In genomic region chr8:81639820-81640219, GRCm38 (mm10) we compare ENCODE assay signal across 30 mouse cellular contexts.
A peak's percentile ranks its signal among the peaks of the same experiment; 100 is the strongest.
DNase-seq lines count a peak whose midpoint lies in the region; ATAC-seq and TF ChIP-seq lines count a peak whose summit lies in the region.
"Had no signal": no experiment of that assay in that cellular context is flagged by ENCODE, and none has a peak within 500 bp of the region (broad histone marks: within the 10 kb centered on the region; RNA-seq: fewer than 3 reads in every experiment).

No protein-coding gene starts in this region.

- no peak overlapping the region for H3K4me3 ChIP-seq in embryonic facial prominence, embryonic 14.5 days (ENCODE audit: low read depth, low read length)
- no peak overlapping the region for H3K4me3 ChIP-seq in limb, embryonic 14.5 days (replicated peaks; ENCODE audit: low read length)
- H3K4me3 ChIP-seq in midbrain, embryonic 13.5 days (replicated peaks), result no peak overlapping the region
- H3K4me3 ChIP-seq: embryonic facial prominence, embryonic 13.5 days; forebrain, embryonic 10.5 days; forebrain, embryonic 13.5 days; gastrocnemius, adult 2 months; heart, embryonic 12.5 days; heart, embryonic 15.5 days; hindbrain, embryonic 10.5 days; hindbrain, embryonic 13.5 days had no signal

- H3K4me1 ChIP-seq in embryonic facial prominence, embryonic 14.5 days (ENCODE audit: control insufficient read depth, insufficient read depth, low read length), result no peaks in the 10 kb centered on the region
- H3K4me1 ChIP-seq in limb, embryonic 14.5 days (ENCODE audit: control insufficient read depth, insufficient read depth, low read length), result no peaks in the 10 kb centered on the region
- H3K4me1 ChIP-seq in midbrain, embryonic 13.5 days (replicated peaks), result no peaks in the 10 kb centered on the region
- H3K4me1 ChIP-seq: forebrain, embryonic 10.5 days; forebrain, embryonic 13.5 days; heart, embryonic 12.5 days; heart, embryonic 15.5 days; hindbrain, embryonic 10.5 days; hindbrain, embryonic 13.5 days had no signal

- no peak for ATAC-seq in embryonic facial prominence, embryonic 14.5 days (ENCODE audit: low read depth)
- no peak for ATAC-seq in limb, embryonic 14.5 days (ENCODE audit: low FRiP score, low read depth)
- ATAC-seq in megakaryocyte-erythroid progenitor cell, adult 5-6 weeks (replicated peaks; ENCODE audit: low FRiP score, low TSS enrichment, poor library complexity, severe bottlenecking), result no peak
- no peak for ATAC-seq in midbrain, embryonic 13.5 days
- ATAC-seq: CD4-positive, CD25-positive, alpha-beta regulatory T cell, adult 4 months; forebrain, embryonic 13.5 days; forebrain, embryonic 16.5 days; hindbrain, embryonic 16.5 days; inflammation-experienced regulatory T-cells, adult 6 months; intestine, embryonic 16.5 days had no signal

- TF ChIP-seq POLR2A in limb, embryonic 14.5 days (IDR thresholded peaks at IDR 0.05; ENCODE audit: borderline replicate concordance, extremely low read depth, insufficient read depth, insufficient read length), result no peak

- H3K9ac ChIP-seq in embryonic facial prominence, embryonic 14.5 days (ENCODE audit: low read depth, low read length), result no peak overlapping the region
- H3K9ac ChIP-seq in limb, embryonic 14.5 days (ENCODE audit: low read depth, low read length, severe bottlenecking), result no peak overlapping the region
- no peak overlapping the region for H3K9ac ChIP-seq in midbrain, embryonic 13.5 days (replicated peaks)
- H3K9ac ChIP-seq: embryonic facial prominence, embryonic 13.5 days; forebrain, embryonic 13.5 days; heart, embryonic 12.5 days; heart, embryonic 15.5 days; hindbrain, embryonic 13.5 days had no signal

- peak; percentile 54 for DNase-seq in embryo, embryonic 10.5 days (ENCODE audit: low spot score)
- DNase-seq in embryo, embryonic 11 days, result peak; percentile 47
- peak; percentile 60 for DNase-seq in embryonic facial prominence, embryonic 14.5 days (ENCODE audit: low spot score)
- DNase-seq in limb, embryonic 14.5 days (ENCODE audit: low spot score), result peak; percentile 6
- DNase-seq in left cerebral cortex, adult 11 months (ENCODE audit: low spot score), result no peak
- DNase-seq: adrenal gland, adult 2 months; adrenal gland, postnatal 14 days; cerebellum, adult 11 months; cerebellum, adult 8-10 months; cerebellum, postnatal 10 days; cerebellum, postnatal 36 days; gastrocnemius, adult 2 months; gastrocnemius, postnatal 14 days; heart, adult 18-20 months; heart, postnatal 10 days; heart, postnatal 36 days had no signal

- no peaks in the 10 kb centered on the region for H3K9me3 ChIP-seq in embryonic facial prominence, embryonic 14.5 days (ENCODE audit: control insufficient read depth, low read length)
- no peaks in the 10 kb centered on the region for H3K9me3 ChIP-seq in limb, embryonic 14.5 days (ENCODE audit: control insufficient read depth, low read length)
- no peaks in the 10 kb centered on the region for H3K9me3 ChIP-seq in midbrain, embryonic 13.5 days
- H3K9me3 ChIP-seq: embryonic facial prominence, embryonic 13.5 days; forebrain, embryonic 10.5 days; forebrain, embryonic 13.5 days; heart, embryonic 12.5 days; heart, embryonic 15.5 days; hindbrain, embryonic 10.5 days; hindbrain, embryonic 13.5 days had no signal

- H3K27ac ChIP-seq in embryonic facial prominence, embryonic 14.5 days (replicated peaks; ENCODE audit: low read depth, low read length), result no peak overlapping the region
- H3K27ac ChIP-seq in limb, embryonic 14.5 days (replicated peaks; ENCODE audit: low read depth, low read length), result no peak overlapping the region
- H3K27ac ChIP-seq in midbrain, embryonic 13.5 days, result no peak overlapping the region
- H3K27ac ChIP-seq: embryonic facial prominence, embryonic 13.5 days; forebrain, embryonic 10.5 days; forebrain, embryonic 13.5 days; gastrocnemius, adult 2 months; heart, embryonic 15.5 days; hindbrain, embryonic 10.5 days; hindbrain, embryonic 13.5 days had no signal

- WGBS in embryonic facial prominence, embryonic 14.5 days, result 43% methylated on average over 4 of the region's 4 CpGs
- 21% methylated on average over 4 of the region's 4 CpGs for WGBS in limb, embryonic 14.5 days
- 79% methylated on average over 4 of the region's 4 CpGs for WGBS in midbrain, embryonic 13.5 days

- no peaks in the 10 kb centered on the region for H3K36me3 ChIP-seq in embryonic facial prominence, embryonic 14.5 days (ENCODE audit: control insufficient read depth, insufficient read depth, low read length)
- no peaks in the 10 kb centered on the region for H3K36me3 ChIP-seq in limb, embryonic 14.5 days (ENCODE audit: control insufficient read depth, insufficient read depth, low read length)
- no peaks in the 10 kb centered on the region for H3K36me3 ChIP-seq in midbrain, embryonic 13.5 days
- H3K36me3 ChIP-seq: embryonic facial prominence, embryonic 13.5 days; forebrain, embryonic 10.5 days; heart, embryonic 12.5 days; heart, embryonic 15.5 days; hindbrain, embryonic 10.5 days; hindbrain, embryonic 13.5 days had no signal

- no peak overlapping the region for H3K4me2 ChIP-seq in embryonic facial prominence, embryonic 14.5 days (ENCODE audit: low read depth, low read length)
- no peak overlapping the region for H3K4me2 ChIP-seq in limb, embryonic 14.5 days (replicated peaks; ENCODE audit: low read depth, low read length, severe bottlenecking)
- no peak overlapping the region for H3K4me2 ChIP-seq in midbrain, embryonic 13.5 days (replicated peaks)
- H3K4me2 ChIP-seq: embryonic facial prominence, embryonic 13.5 days; forebrain, embryonic 13.5 days; heart, embryonic 12.5 days; heart, embryonic 15.5 days; hindbrain, embryonic 13.5 days had no signal

- no peaks in the 10 kb centered on the region for H3K27me3 ChIP-seq in embryonic facial prominence, embryonic 14.5 days (replicated peaks; ENCODE audit: control insufficient read depth, insufficient read depth, low read length)
- no peaks in the 10 kb centered on the region for H3K27me3 ChIP-seq in limb, embryonic 14.5 days (ENCODE audit: control insufficient read depth, insufficient read depth, low read length)
- H3K27me3 ChIP-seq in midbrain, embryonic 13.5 days, result no peaks in the 10 kb centered on the region
- H3K27me3 ChIP-seq: embryonic facial prominence, embryonic 13.5 days; forebrain, embryonic 13.5 days; heart, embryonic 12.5 days; heart, embryonic 15.5 days; hindbrain, embryonic 13.5 days had no signal
